In the genomic region with DNA sequence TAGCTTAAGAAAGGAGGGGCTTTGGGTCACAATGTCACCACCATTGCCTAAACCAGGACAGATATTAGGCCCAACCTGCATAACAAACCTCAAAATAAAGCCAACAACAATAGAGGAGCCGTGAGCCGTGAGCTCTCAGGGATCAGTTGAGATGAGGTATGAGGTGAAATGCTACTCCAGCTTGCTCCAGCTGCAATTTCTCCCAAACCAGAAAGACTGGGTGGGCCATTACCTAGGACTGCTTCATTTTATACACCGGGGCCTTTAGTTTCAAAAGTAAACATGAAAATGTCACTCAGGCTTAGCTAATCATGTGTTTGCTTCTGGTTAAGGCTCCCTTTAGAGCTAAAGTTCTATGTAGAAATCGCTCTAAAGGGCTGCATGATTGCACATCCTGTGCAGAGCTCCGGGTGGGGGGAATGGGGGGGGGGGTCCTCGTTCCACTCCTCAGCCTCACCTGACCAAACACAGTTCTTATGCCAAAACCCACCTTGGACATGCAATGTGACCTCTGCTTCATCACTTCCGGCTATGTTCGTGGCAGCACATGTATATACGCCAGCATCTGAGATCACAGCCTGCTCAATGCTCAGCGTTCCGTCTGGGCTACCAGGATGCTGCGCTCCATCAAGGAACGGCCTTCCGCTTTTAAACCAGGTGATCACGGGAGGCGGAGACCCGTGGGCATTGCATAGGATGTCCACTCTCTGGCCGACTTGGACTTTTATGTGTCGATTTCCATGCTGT, we compare ENCODE assay signal across 17 mouse cellular contexts.
A peak's percentile ranks its signal among the peaks of the same experiment; 100 is the strongest.
DNase-seq lines count a peak whose midpoint lies in the region; ATAC-seq and TF ChIP-seq lines count a peak whose summit lies in the region.
"Had no signal": no experiment of that assay in that cellular context is flagged by ENCODE, and none has a peak within 500 bp of the region (broad histone marks: within the 10 kb centered on the region; RNA-seq: fewer than 3 reads in every experiment).

No protein-coding gene starts in this region.

- intact Hi-C loops in left cerebral cortex, postnatal 25 days (cut with DNase I) = no loop called here

- no peak overlapping the region for H3K4me2 ChIP-seq in intestine, embryonic 16.5 days (ENCODE audit: low read depth, low read length)
- no peak overlapping the region for H3K4me2 ChIP-seq in intestine, postnatal 0 days (replicated peaks; ENCODE audit: low read depth)
- no peak overlapping the region for H3K4me2 ChIP-seq in midbrain, embryonic 11.5 days
- H3K4me2 ChIP-seq in embryonic facial prominence, embryonic 14.5 days (ENCODE audit: low read depth, low read length) = no peak overlapping the region
- H3K4me2 ChIP-seq in limb, embryonic 12.5 days = no peak overlapping the region
- H3K4me2 ChIP-seq: hindbrain, embryonic 13.5 days had no signal

- no peaks in the 10 kb centered on the region for H3K27me3 ChIP-seq in intestine, embryonic 16.5 days (replicated peaks; ENCODE audit: control insufficient read depth, insufficient read depth, low read length)
- H3K27me3 ChIP-seq in intestine, postnatal 0 days (replicated peaks; ENCODE audit: control insufficient read depth, insufficient read depth, low read length) = no peaks in the 10 kb centered on the region
- no peaks in the 10 kb centered on the region for H3K27me3 ChIP-seq in midbrain, embryonic 11.5 days (ENCODE audit: control insufficient read depth, insufficient read depth, low read length)
- no peaks in the 10 kb centered on the region for H3K27me3 ChIP-seq in midbrain, embryonic 10.5 days (ENCODE audit: low read depth, poor library complexity, severe bottlenecking)
- H3K27me3 ChIP-seq in embryonic facial prominence, embryonic 14.5 days (replicated peaks; ENCODE audit: control insufficient read depth, insufficient read depth, low read length) = no peaks in the 10 kb centered on the region
- H3K27me3 ChIP-seq in limb, embryonic 12.5 days = no peaks in the 10 kb centered on the region
- H3K27me3 ChIP-seq: hindbrain, embryonic 13.5 days had no signal

- ATAC-seq in intestine, embryonic 16.5 days = peak; percentile 44; the same call in 1 of the 2 replicates
- no peak for ATAC-seq in intestine, postnatal 0 days
- ATAC-seq in midbrain, embryonic 11.5 days (ENCODE audit: low FRiP score) = peak; percentile 57; the same call in 1 of the 2 replicates
- ATAC-seq in embryonic facial prominence, embryonic 14.5 days (ENCODE audit: low read depth) = peak; percentile 96
- ATAC-seq in limb, embryonic 12.5 days (ENCODE audit: insufficient number of reproducible peaks, insufficient read depth, low FRiP score, low TSS enrichment, low read depth) = peak; percentile 83
- ATAC-seq: CD4-positive, CD25-positive, alpha-beta regulatory T cell, adult 4 months had no signal

- no peaks in the 10 kb centered on the region for H3K9me3 ChIP-seq in intestine, embryonic 16.5 days (ENCODE audit: control insufficient read depth, low read length)
- H3K9me3 ChIP-seq in intestine, postnatal 0 days (ENCODE audit: control insufficient read depth) = no peaks in the 10 kb centered on the region
- H3K9me3 ChIP-seq in midbrain, embryonic 11.5 days (ENCODE audit: control insufficient read depth, low read length) = no peaks in the 10 kb centered on the region
- no peaks in the 10 kb centered on the region for H3K9me3 ChIP-seq in midbrain, embryonic 10.5 days (replicated peaks)
- no peaks in the 10 kb centered on the region for H3K9me3 ChIP-seq in embryonic facial prominence, embryonic 14.5 days (ENCODE audit: control insufficient read depth, low read length)
- H3K9me3 ChIP-seq in limb, embryonic 12.5 days = no peaks in the 10 kb centered on the region
- H3K9me3 ChIP-seq: hindbrain, embryonic 13.5 days had no signal

- no peaks in the 10 kb centered on the region for H3K36me3 ChIP-seq in intestine, embryonic 16.5 days (ENCODE audit: control insufficient read depth, insufficient read depth, low read length)
- H3K36me3 ChIP-seq in intestine, postnatal 0 days (ENCODE audit: control insufficient read depth, insufficient read depth) = no peaks in the 10 kb centered on the region
- H3K36me3 ChIP-seq in midbrain, embryonic 11.5 days (ENCODE audit: control insufficient read depth, insufficient read depth, low read length) = no peaks in the 10 kb centered on the region
- H3K36me3 ChIP-seq in midbrain, embryonic 10.5 days = no peaks in the 10 kb centered on the region
- peaks cover 21% of the 10 kb centered on the region for H3K36me3 ChIP-seq in embryonic facial prominence, embryonic 14.5 days (ENCODE audit: control insufficient read depth, insufficient read depth, low read length)
- H3K36me3 ChIP-seq in limb, embryonic 12.5 days = peaks cover 51% of the 10 kb centered on the region
- H3K36me3 ChIP-seq: hindbrain, embryonic 13.5 days had no signal

- no peak overlapping the region for H3K9ac ChIP-seq in intestine, embryonic 16.5 days (ENCODE audit: low read depth, low read length)
- H3K9ac ChIP-seq in intestine, postnatal 0 days (ENCODE audit: low read depth, low read length) = no peak overlapping the region
- no peak overlapping the region for H3K9ac ChIP-seq in midbrain, embryonic 11.5 days (ENCODE audit: low read length)
- H3K9ac ChIP-seq in embryonic facial prominence, embryonic 14.5 days (ENCODE audit: low read depth, low read length) = no peak overlapping the region
- H3K9ac ChIP-seq in limb, embryonic 12.5 days (replicated peaks) = no peak overlapping the region
- H3K9ac ChIP-seq: hindbrain, embryonic 13.5 days had no signal

- no peak for DNase-seq in midbrain, embryonic 11.5 days (ENCODE audit: low spot score, missing footprints)
- no peak for DNase-seq in midbrain, embryonic 10.5 days (ENCODE audit: low spot score)
- peak; percentile 85 for DNase-seq in embryonic facial prominence, embryonic 14.5 days (ENCODE audit: low spot score)
- no peak for DNase-seq in left cerebral cortex, postnatal 25 days (ENCODE audit: low spot score in 2 of 2)
- no peak for DNase-seq in layer of hippocampus, adult 8-10 months (ENCODE audit: low spot score in 2 of 2)
- DNase-seq: adrenal gland, adult 2 months; cerebellum, adult 11-12 months; layer of hippocampus, postnatal 36 days; liver; lung, adult 2 months; thymus, postnatal 36 days had no signal

- H3K4me1 ChIP-seq in intestine, embryonic 16.5 days (ENCODE audit: control insufficient read depth, insufficient read depth, low read length) = 0 out of 2 replicates have a peak, but pooled peaks cover 2% of the 10 kb centered on the region
- no peaks in the 10 kb centered on the region for H3K4me1 ChIP-seq in intestine, postnatal 0 days (replicated peaks; ENCODE audit: control insufficient read depth, insufficient read depth, low read length)
- H3K4me1 ChIP-seq in midbrain, embryonic 11.5 days (ENCODE audit: control insufficient read depth, insufficient read depth, low read length) = no peaks in the 10 kb centered on the region
- peaks cover 10% of the 10 kb centered on the region for H3K4me1 ChIP-seq in midbrain, embryonic 10.5 days
- H3K4me1 ChIP-seq in embryonic facial prominence, embryonic 14.5 days (ENCODE audit: control insufficient read depth, insufficient read depth, low read length) = no peaks in the 10 kb centered on the region
- peaks cover 19% of the 10 kb centered on the region for H3K4me1 ChIP-seq in limb, embryonic 12.5 days (replicated peaks)
- H3K4me1 ChIP-seq: hindbrain, embryonic 13.5 days had no signal

- no peak overlapping the region for H3K27ac ChIP-seq in intestine, embryonic 16.5 days (ENCODE audit: low read length)
- no peak overlapping the region for H3K27ac ChIP-seq in intestine, postnatal 0 days (ENCODE audit: low read depth, low read length)
- H3K27ac ChIP-seq in midbrain, embryonic 11.5 days (ENCODE audit: low read depth, low read length) = no peak overlapping the region
- no peak overlapping the region for H3K27ac ChIP-seq in midbrain, embryonic 10.5 days (replicated peaks)
- no peak overlapping the region; the same call in 1 of the 2 replicates for H3K27ac ChIP-seq in embryonic facial prominence, embryonic 14.5 days (replicated peaks; ENCODE audit: low read depth, low read length)
- H3K27ac ChIP-seq in limb, embryonic 12.5 days = peak overlapping the region; percentile 60
- H3K27ac ChIP-seq: heart, adult 2 months; hindbrain, embryonic 13.5 days had no signal

- TF ChIP-seq CTCF in intestine, postnatal 0 days (IDR thresholded peaks at IDR 0.05; ENCODE audit: low read depth) = no peak

- no peak overlapping the region for H3K4me3 ChIP-seq in intestine, embryonic 16.5 days (ENCODE audit: low read length)
- H3K4me3 ChIP-seq in intestine, postnatal 0 days (ENCODE audit: low read depth, low read length) = no peak overlapping the region
- no peak overlapping the region for H3K4me3 ChIP-seq in midbrain, embryonic 11.5 days (ENCODE audit: low read depth, low read length)
- no peak overlapping the region for H3K4me3 ChIP-seq in midbrain, embryonic 10.5 days
- H3K4me3 ChIP-seq in embryonic facial prominence, embryonic 14.5 days (ENCODE audit: low read depth, low read length) = no peak overlapping the region
- no peak overlapping the region for H3K4me3 ChIP-seq in limb, embryonic 12.5 days (replicated peaks)
- H3K4me3 ChIP-seq: heart, adult 2 months; hindbrain, embryonic 13.5 days had no signal

- WGBS in intestine, embryonic 16.5 days = 75% methylated on average over 19 of the region's 19 CpGs
- 75% methylated on average over 19 of the region's 19 CpGs for WGBS in intestine, postnatal 0 days
- WGBS in midbrain, embryonic 11.5 days = 77% methylated on average over 19 of the region's 19 CpGs
- WGBS in midbrain, embryonic 10.5 days = 79% methylated on average over 19 of the region's 19 CpGs
- WGBS in embryonic facial prominence, embryonic 14.5 days = 76% methylated on average over 19 of the region's 19 CpGs
- WGBS in limb, embryonic 12.5 days = 68% methylated on average over 19 of the region's 19 CpGs
